Mouse (Mus musculus) heart, embryonic 12.5 days (tissue): ENCODE measurements around the gene Baz2a. TPM values are rescaled to one million over a fixed set of nuclear protein-coding genes. Genes with fewer than 3 reads are reported as not detected.

Source experiments
- microRNA counts: library from miRNA; unstranded; fragments of <30 nt; microRNA quantifications from one replicate; lab custom pipeline; 2017
- microRNA-seq: library from miRNA; unstranded; fragments of <30 nt; microRNA quantifications from one replicate; pipeline ENCODE4, GENCODE M21; 2017
- polyA plus RNA-seq: library from polyadenylated mRNA; unstranded; fragments of >200 nt; fragmentation: Nextera tagmentation; extraction: Ambion mirVana; gene quantifications from 2 replicates; pipeline ENCODE4 v1.2.1, GENCODE M21; 2016

The Baz2a gene
- polyA plus RNA-seq, 1 experiment from 2014 or later, result 11.3 TPM

MicroRNAs encoded within 50 kb of the gene (microRNA counts, 519-probe panel; counts per million panel counts)
- microRNA mmu-miR-677 (lab: Ali Mortazavi, UCI), result not detected

Small RNA genes within 50 kb of the gene (microRNA-seq; reads per million reads assigned to microRNA genes)
- gene Mir677, result 24.0 reads per million, percentile 35 among the genes with 10 or more reads in this experiment

Other genes starting within 250 kb of the Baz2a start
- gene Rdh19, start 241.6 kb upstream of the Baz2a start, polyA plus RNA-seq, result not detected in 2 replicates
- gene Rdh16f2, start 225.1 kb upstream of the Baz2a start, polyA plus RNA-seq, result not detected in 2 replicates
- not detected in 2 replicates for gene Rdh7, start 202.8 kb upstream of the Baz2a start, polyA plus RNA-seq
- gene Sdr9c7, start 193.1 kb upstream of the Baz2a start, polyA plus RNA-seq, result not detected in 2 replicates
- not detected in 2 replicates for gene Hsd17b6, start 84.0 kb upstream of the Baz2a start, polyA plus RNA-seq
- gene Prim1, start 76.4 kb upstream of the Baz2a start, polyA plus RNA-seq, result 50.0 and 50.6 TPM in 2 replicates
- gene Naca, start 56.0 kb upstream of the Baz2a start, polyA plus RNA-seq, result 573 and 577 TPM in 2 replicates
- gene Ptges3, start 32.6 kb upstream of the Baz2a start, polyA plus RNA-seq, result 363 and 375 TPM in 2 replicates
- gene Atp5b, start 8.3 kb upstream of the Baz2a start, polyA plus RNA-seq, result 4,835 and 4,880 TPM in 2 replicates
- gene Rbms2, start 88.7 kb downstream of the Baz2a start, polyA plus RNA-seq, result 43.4 and 44.1 TPM in 2 replicates
- 0.47 and 1.7 TPM in 2 replicates for gene Gls2, start 102.9 kb downstream of the Baz2a start, polyA plus RNA-seq
- gene Spryd4, start 120.2 kb downstream of the Baz2a start, polyA plus RNA-seq, result 35.7 and 36.4 TPM in 2 replicates
- not detected in 2 replicates for gene Mip, start 134.3 kb downstream of the Baz2a start, polyA plus RNA-seq
- 37.6 and 44.5 TPM in 2 replicates for gene Timeless, start 140.5 kb downstream of the Baz2a start, polyA plus RNA-seq
- 0.20 and 0.31 TPM in 2 replicates for gene Apon, start 162.5 kb downstream of the Baz2a start, polyA plus RNA-seq
- gene Apof, start 177.1 kb downstream of the Baz2a start, polyA plus RNA-seq, result 0.45 TPM in 1 of 2 replicates, not detected in the other
- 11.2 and 12.2 TPM in 2 replicates for gene Stat2, start 179.0 kb downstream of the Baz2a start, polyA plus RNA-seq
- gene Il23a, start 207.2 kb downstream of the Baz2a start, polyA plus RNA-seq, result 1.2 and 1.8 TPM in 2 replicates
- gene Pan2, start 211.8 kb downstream of the Baz2a start, polyA plus RNA-seq, result 30.0 and 31.7 TPM in 2 replicates
- gene Cnpy2, start 230.9 kb downstream of the Baz2a start, polyA plus RNA-seq, result 201 and 209 TPM in 2 replicates
- gene Cs, start 246.2 kb downstream of the Baz2a start, polyA plus RNA-seq, result 418 and 430 TPM in 2 replicates